Comparison of ENCODE assay signal across 8 mouse cellular contexts in the genomic region with DNA sequence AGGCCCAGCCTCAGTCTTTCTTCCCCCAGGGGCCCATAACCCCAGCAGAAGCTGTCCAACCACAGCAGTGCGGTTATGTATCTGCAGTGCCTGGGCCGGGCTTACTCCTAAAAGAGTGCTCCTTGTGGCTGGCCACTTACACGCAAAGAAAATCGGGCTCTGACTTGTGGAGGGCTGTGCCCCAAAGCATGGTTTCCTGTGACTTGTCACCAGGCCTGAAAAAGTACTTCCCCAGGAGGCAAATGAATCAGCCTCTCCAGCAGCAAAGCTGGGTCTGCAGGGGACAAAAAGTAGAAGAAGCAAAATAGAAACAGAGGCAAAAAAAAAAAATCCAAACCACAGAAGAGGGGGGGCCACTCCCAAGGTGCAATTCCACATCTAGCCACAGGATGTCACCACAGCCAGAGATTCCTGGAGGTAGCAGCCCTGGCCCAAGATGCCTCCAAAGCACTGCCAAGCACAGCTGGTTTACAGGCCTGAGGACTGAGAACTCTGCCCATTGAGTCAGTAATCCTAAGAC. TPM values are rescaled to one million over a fixed set of nuclear protein-coding genes. Genes with fewer than 3 reads are reported as not detected.
A peak's percentile ranks its signal among the peaks of the same experiment; 100 is the strongest.
DNase-seq lines count a peak whose midpoint lies in the region; ATAC-seq and TF ChIP-seq lines count a peak whose summit lies in the region.

No protein-coding gene starts in this region.

- H3K4me2 ChIP-seq in limb, embryonic 14.5 days (replicated peaks; ENCODE audit: low read depth, low read length, severe bottlenecking), result 0 out of 2 replicates have a peak overlapping the region, but pooled peaks have one; percentile 17
- H3K4me2 ChIP-seq in stomach, embryonic 14.5 days (replicated peaks; ENCODE audit: low read depth, low read length), result no peak overlapping the region

- no peaks in the 10 kb centered on the region for H3K36me3 ChIP-seq in kidney, adult 2 months (ENCODE audit: control insufficient read depth, insufficient read depth, low read length)
- no peaks in the 10 kb centered on the region for H3K36me3 ChIP-seq in limb, embryonic 14.5 days (ENCODE audit: control insufficient read depth, insufficient read depth, low read length)
- no peaks in the 10 kb centered on the region for H3K36me3 ChIP-seq in stomach, embryonic 14.5 days (ENCODE audit: control insufficient read depth, insufficient read depth, low read length)

- peak; percentile 88 for TF ChIP-seq CTCF in kidney, adult 2 months (conservative IDR thresholded peaks at IDR 0.05; ENCODE audit: insufficient read depth, insufficient read length, low read depth, low read length)

- TF ChIP-seq POLR2A in kidney, adult 2 months (IDR thresholded peaks at IDR 0.05; ENCODE audit: low read depth, low read length), result no peak
- no peak for TF ChIP-seq POLR2A in limb, embryonic 14.5 days (IDR thresholded peaks at IDR 0.05; ENCODE audit: borderline replicate concordance, extremely low read depth, insufficient read depth, insufficient read length)

- peak; percentile 94 for DNase-seq in 3T3-L1 (ENCODE audit: low read depth, low spot score)
- peak; percentile 77 for DNase-seq in gastrocnemius, postnatal 10 days
- DNase-seq in kidney, adult 2 months, result peak; percentile 76
- peak; percentile 76 for DNase-seq in limb, embryonic 14.5 days (ENCODE audit: low spot score)
- DNase-seq in naive thymus-derived CD4-positive, alpha-beta T cell, adult 2 months (ENCODE audit: low read depth), result peak; percentile 92

- no peaks in the 10 kb centered on the region for H3K9me3 ChIP-seq in limb, embryonic 14.5 days (ENCODE audit: control insufficient read depth, low read length)
- H3K9me3 ChIP-seq in stomach, embryonic 14.5 days (ENCODE audit: control insufficient read depth, low read depth, low read length), result no peaks in the 10 kb centered on the region

- 40% methylated on average over 4 of the region's 4 CpGs for WGBS in kidney, adult 2 months
- WGBS in limb, embryonic 14.5 days, result 18% methylated on average over 4 of the region's 4 CpGs
- 43% methylated on average over 4 of the region's 4 CpGs for WGBS in stomach, embryonic 14.5 days

- no peak overlapping the region for H3K4me3 ChIP-seq in kidney, adult 2 months (ENCODE audit: insufficient read depth, low read depth, low read length)
- H3K4me3 ChIP-seq in limb, embryonic 14.5 days (replicated peaks; ENCODE audit: low read length), result no peak overlapping the region
- no peak overlapping the region for H3K4me3 ChIP-seq in stomach, embryonic 14.5 days (ENCODE audit: low read depth, low read length)

- H3K27me3 ChIP-seq in kidney, adult 2 months (replicated peaks; ENCODE audit: control insufficient read depth, insufficient read depth, low read length), result no peaks in the 10 kb centered on the region
- H3K27me3 ChIP-seq in limb, embryonic 14.5 days (ENCODE audit: control insufficient read depth, insufficient read depth, low read length), result no peaks in the 10 kb centered on the region
- H3K27me3 ChIP-seq in stomach, embryonic 14.5 days (ENCODE audit: control insufficient read depth, insufficient read depth, low read length), result no peaks in the 10 kb centered on the region

- H3K9ac ChIP-seq in limb, embryonic 14.5 days (ENCODE audit: low read depth, low read length, severe bottlenecking), result no peak overlapping the region
- H3K9ac ChIP-seq in stomach, embryonic 14.5 days (replicated peaks; ENCODE audit: low read depth, low read length), result no peak overlapping the region

- ATAC-seq in activated CD4-positive, CD25-positive, alpha-beta regulatory T cell, adult 4 months, result peak; percentile 66
- ATAC-seq in common myeloid progenitor, adult 5-6 weeks (replicated peaks; ENCODE audit: low read depth, poor library complexity, severe bottlenecking), result peak; percentile 75
- no peak for ATAC-seq in limb, embryonic 14.5 days (ENCODE audit: low FRiP score, low read depth)
- ATAC-seq in stomach, embryonic 14.5 days (ENCODE audit: insufficient number of reproducible peaks, insufficient read depth, low FRiP score, low read depth), result 0 out of 2 replicates have a peak, but pooled peaks have one; percentile 33

- H3K27ac ChIP-seq in kidney, adult 2 months (ENCODE audit: insufficient read depth, low read depth, low read length), result no peak overlapping the region
- 0 out of 2 replicates have a peak overlapping the region, but pooled peaks have one; percentile 2 for H3K27ac ChIP-seq in limb, embryonic 14.5 days (replicated peaks; ENCODE audit: low read depth, low read length)
- H3K27ac ChIP-seq in stomach, embryonic 14.5 days (ENCODE audit: low read length), result no peak overlapping the region

- H3K4me1 ChIP-seq in kidney, adult 2 months (ENCODE audit: control insufficient read depth, insufficient read depth, low read length), result peaks cover 8% of the 10 kb centered on the region
- peaks cover 4% of the 10 kb centered on the region; the same call in 1 of the 2 replicates for H3K4me1 ChIP-seq in limb, embryonic 14.5 days (ENCODE audit: control insufficient read depth, insufficient read depth, low read length)
- no peaks in the 10 kb centered on the region; the same call in 1 of the 2 replicates for H3K4me1 ChIP-seq in stomach, embryonic 14.5 days (ENCODE audit: control insufficient read depth, insufficient read depth, low read length)

RNA-seq across cellular contexts. Expression of gene Kif23, which starts 18.9 kb away (rescaled TPM):
- 10 to 100 TPM; 29.4 to 40.1 TPM for polyA plus RNA-seq in activated CD4-positive, CD25-positive, alpha-beta regulatory T cell, adult 4 months (2017; shearing (Covaris generic))
- total RNA-seq in common myeloid progenitor, adult 5-6 weeks (2017), result 229 and 241 TPM in 2 replicates
- 10 to 100 TPM; 16.9 to 25.0 TPM for total RNA-seq in gastrocnemius, postnatal 10 days (2021)
- 1.1 and 1.4 TPM in 2 replicates for polyA plus RNA-seq in kidney, adult 2 months (2012; rRNA removed)
- polyA plus RNA-seq in limb, embryonic 14.5 days (2012; rRNA removed), result 66.8 and 88.9 TPM in 2 replicates
- 94.4 and 98.8 TPM in 2 replicates for polyA plus RNA-seq in limb, embryonic 14.5 days (2014; fragmentation: Nextera tagmentation; extraction: Ambion mirVana)
- 127 and 140 TPM in 2 replicates for polyA plus RNA-seq in stomach, embryonic 14.5 days (2014; fragmentation: Nextera tagmentation; extraction: Ambion mirVana)

RNA-seq across cellular contexts. Expression of gene Rplp1, which starts 51.1 kb away (rescaled TPM):
- 1,000 to 10,000 TPM; 3,627 to 3,817 TPM for polyA plus RNA-seq in activated CD4-positive, CD25-positive, alpha-beta regulatory T cell, adult 4 months (2017; shearing (Covaris generic))
- 4,884 and 5,218 TPM in 2 replicates for total RNA-seq in common myeloid progenitor, adult 5-6 weeks (2017)
- 1,000 to 10,000 TPM; 1,829 to 1,854 TPM for total RNA-seq in gastrocnemius, postnatal 10 days (2021)
- 6,294 and 8,063 TPM in 2 replicates for polyA plus RNA-seq in kidney, adult 2 months (2012; rRNA removed)
- polyA plus RNA-seq in limb, embryonic 14.5 days (2012; rRNA removed), result 8,964 and 9,963 TPM in 2 replicates
- polyA plus RNA-seq in limb, embryonic 14.5 days (2014; fragmentation: Nextera tagmentation; extraction: Ambion mirVana), result 1,860 and 2,018 TPM in 2 replicates
- 1,594 and 1,757 TPM in 2 replicates for polyA plus RNA-seq in stomach, embryonic 14.5 days (2014; fragmentation: Nextera tagmentation; extraction: Ambion mirVana)

Comparison
In these comparisons a context has a peak if more than half of its experiments do, and no peak if none do; other contexts are left out.
1. RNA of gene Kif23, which starts 18.9 kb away (polyA plus RNA-seq): 127 to 140 TPM in stomach, embryonic 14.5 days, 66.8 to 98.8 TPM in limb, embryonic 14.5 days and 29.4 to 40.1 TPM in activated CD4-positive, CD25-positive, alpha-beta regulatory T cell, adult 4 months; 1.1 to 1.4 TPM in kidney, adult 2 months; every median in the first group is over 10 times any median in the second.
2. Peak in every context shown above with its lines, with median percentiles within 50 percentile points of each other: DNase-seq.